Mouse (Mus musculus) forebrain, embryonic 11.5 days (tissue): ENCODE results near the gene Rnf208. TPM values are rescaled to one million over a fixed set of nuclear protein-coding genes. Genes with fewer than 3 reads are reported as not detected.
A peak's percentile ranks its signal among the peaks of the same experiment; 100 is the strongest.
"Not testable (repeated sequence)": the region's sequence is repeated elsewhere in the genome, so short reads cannot be mapped to it uniquely, and the experiment has no call there.

ENCODE experiments used
- ATAC-seq: fragments of 200-750 bp; cut with Nextera tagmentation; replicated peaks from 2 replicates; pipeline ENCODE4 v1.8.0; 2017; ENCODE audit warnings: moderate TSS enrichment; ENCODE audit not compliant: low FRiP score
- DNase-seq: peaks from one replicate; pipeline ENCODE4 v3.0.0-alpha.2; 2017; ENCODE audit warnings: low spot score
- H3K27ac ChIP-seq: fragments of 300-500 bp; sonication (generic); 2 replicates; pipeline ENCODE4 v1.5.1; 2014; ENCODE audit warnings: low read depth, low read length
- H3K27me3 ChIP-seq: fragments of 300-500 bp; sonication (generic); 2 replicates; pipeline ENCODE4 v1.6.1; 2014; ENCODE audit warnings: mild to moderate bottlenecking, low read length, mixed read lengths; ENCODE audit not compliant: control insufficient read depth, insufficient read depth
- H3K36me3 ChIP-seq: fragments of 300-500 bp; sonication (generic); 2 replicates; pipeline ENCODE4 v1.6.1; 2014; ENCODE audit warnings: mild to moderate bottlenecking, low read length, moderate library complexity, mixed read lengths; ENCODE audit not compliant: control insufficient read depth, insufficient read depth
- H3K4me1 ChIP-seq: fragments of 300-500 bp; sonication (generic); replicated peaks from 2 replicates; pipeline ENCODE4 v1.6.1; 2014; ENCODE audit warnings: low read length, mixed read lengths; ENCODE audit not compliant: control insufficient read depth, insufficient read depth
- H3K4me2 ChIP-seq: fragments of 300-500 bp; sonication (generic); 2 replicates; pipeline ENCODE4 v1.6.1; 2014; ENCODE audit warnings: low read depth, mild to moderate bottlenecking, low read length, moderate library complexity, mixed read lengths; ENCODE audit not compliant: severe bottlenecking
- H3K4me3 ChIP-seq: fragments of 300-500 bp; sonication (generic); 2 replicates; pipeline ENCODE4 v1.5.1; 2014; ENCODE audit warnings: low read depth, low read length
- H3K9ac ChIP-seq: fragments of 300-500 bp; sonication (generic); 2 replicates; pipeline ENCODE4 v1.6.1; 2014; ENCODE audit warnings: low read length
- H3K9me3 ChIP-seq: fragments of 300-500 bp; sonication (generic); 2 replicates; pipeline ENCODE4 v1.6.1; 2016; ENCODE audit warnings: low read length, mixed read lengths; ENCODE audit not compliant: control insufficient read depth
- WGBS: fragments of 180-500 bp; shearing (Covaris S2); extraction: QIAGEN DNeasy Blood & Tissue Kit; methylation state at CpG from one replicate; pipeline ENCODE4 v1.1.7; 2014; 5-methylcytosine and 5-hydroxymethylcytosine counted together
- polyA plus RNA-seq: library from polyadenylated mRNA; unstranded; fragments of >200 nt; fragmentation: Nextera tagmentation; extraction: Ambion mirVana; gene quantifications from 2 replicates; pipeline ENCODE4 v1.2.1, GENCODE M21; 2014

The Rnf208 gene
- polyA plus RNA-seq, 1 experiment from 2014 or later, result 33.0 TPM

- H3K27me3 ChIP-seq, result peaks cover 3% of the 10 kb centered on the region; the same call in 1 of the 2 replicates
- H3K27ac ChIP-seq, result no peak within 1 kb of the TSS
- H3K4me2 ChIP-seq, result no peak within 1 kb of the TSS
- H3K9ac ChIP-seq, result no peak within 1 kb of the TSS
- WGBS, result 90% methylated on average over 10 of the region's 10 CpGs
- H3K4me1 ChIP-seq, result no peaks in the 10 kb centered on the region; the same call in 1 of the 2 replicates
- no peak within 1 kb of the TSS for H3K4me3 ChIP-seq
- ATAC-seq, result no peak
- DNase-seq, result no peak
- peaks cover 3% of the 10 kb centered on the region; the same call in 1 of the 2 replicates for H3K36me3 ChIP-seq
- no peaks in the 10 kb centered on the region for H3K9me3 ChIP-seq
Measured at GRCm38 (mm10) chr2:25246183-25247072, 4.4 kb downstream of the Rnf208 start, which contains the start of gene AL732309.1. AL732309.1 (minus strand) TSS chr2:25246863.

- H3K4me2 ChIP-seq, result no peak overlapping the region
- H3K27me3 ChIP-seq, result no peaks in the 10 kb centered on the region
- H3K9ac ChIP-seq, result no peak overlapping the region
- no peak for DNase-seq
- ATAC-seq, result no peak
- no peak overlapping the region for H3K4me3 ChIP-seq
- H3K4me1 ChIP-seq, result peaks cover 11% of the 10 kb centered on the region
- H3K27ac ChIP-seq, result no peak overlapping the region
- 85% methylated on average over 1 of the region's 1 CpGs for WGBS
- H3K36me3 ChIP-seq, result peaks cover 3% of the 10 kb centered on the region; the same call in 1 of the 2 replicates
- H3K9me3 ChIP-seq, result no peaks in the 10 kb centered on the region
Measured at GRCm38 (mm10) chr2:25252331-25252730, 10.3 kb downstream of the Rnf208 start.

DNA sequence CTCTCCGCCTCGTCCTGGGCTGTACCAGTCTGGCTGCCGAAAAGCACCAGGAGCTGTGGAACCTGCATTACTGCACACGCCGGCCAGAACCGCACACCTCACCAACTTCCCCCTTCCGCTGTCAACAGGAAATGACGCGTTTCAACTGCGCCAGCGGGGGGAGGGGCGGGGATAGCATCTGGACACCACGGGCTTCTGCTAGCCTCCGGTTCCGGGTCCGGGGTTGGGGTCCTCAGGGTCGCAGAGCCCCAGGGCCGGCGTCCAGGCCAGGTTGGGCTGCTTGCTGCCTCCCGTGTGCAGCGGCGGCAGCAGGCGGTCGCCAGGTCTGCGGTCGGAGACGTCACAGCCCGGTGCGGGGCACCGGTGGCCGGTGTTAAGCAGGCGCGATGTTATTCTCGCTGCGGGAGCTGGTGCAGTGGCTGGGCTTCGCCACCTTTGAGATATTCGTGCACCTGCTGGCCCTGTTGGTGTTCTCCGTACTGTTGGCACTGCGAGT lies 13.3 kb downstream of the Rnf208 start, which contains the start of gene Tmem203:
Gene Tmem203, plus strand, starts transcription at position 156 of the 496 bp plus-strand sequence.
- no peaks in the 10 kb centered on the region for H3K9me3 ChIP-seq
- H3K4me2 ChIP-seq, result peak within 1 kb of the TSS; percentile 95
- H3K4me1 ChIP-seq, result peaks cover 11% of the 10 kb centered on the region
- H3K27ac ChIP-seq, result peak within 1 kb of the TSS; percentile 37
- no peaks in the 10 kb centered on the region for H3K27me3 ChIP-seq
- peak within 1 kb of the TSS; percentile 83 for H3K9ac ChIP-seq
- under 1% methylated on average over 39 of the region's 39 CpGs for WGBS
- H3K36me3 ChIP-seq, result no peaks in the 10 kb centered on the region
- H3K4me3 ChIP-seq, result peak within 1 kb of the TSS; percentile 97
- ATAC-seq (peak; percentile 94), DNase-seq (peak; percentile 97)

GRCm38 (mm10) chr2:25256443-25257109 lies 14.5 kb downstream of the Rnf208 start:
- not testable (repeated sequence) for H3K27ac ChIP-seq, H3K9ac ChIP-seq, H3K27me3 ChIP-seq, DNase-seq, H3K36me3 ChIP-seq, ATAC-seq, H3K9me3 ChIP-seq
- 63% methylated on average over 10 of the region's 12 CpGs for WGBS
- H3K4me1 ChIP-seq, result peaks cover 11% of the 10 kb centered on the region
- peak overlapping the region; percentile 95; the same call in 1 of the 2 replicates for H3K4me2 ChIP-seq
- H3K4me3 ChIP-seq, result peak overlapping the region; percentile 97

DNA sequence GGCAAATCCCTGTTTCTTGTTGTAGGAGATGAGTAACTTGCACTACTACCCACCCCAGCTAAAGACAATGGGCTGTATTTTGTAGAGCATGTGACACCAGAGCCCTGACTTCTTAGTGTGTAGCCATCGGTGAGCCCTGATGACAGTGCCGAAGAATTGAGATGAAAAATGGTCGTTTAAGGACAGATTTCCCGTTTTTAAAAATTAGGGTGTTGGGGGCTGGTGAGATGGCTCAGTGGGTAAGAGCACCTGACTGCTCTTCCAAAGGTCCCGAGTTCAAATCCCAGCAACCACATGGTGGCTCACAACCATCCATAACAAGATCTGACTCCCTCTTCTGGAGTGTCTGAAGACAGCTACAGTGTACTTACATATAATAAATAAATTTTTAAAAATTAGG lies 15.2 kb downstream of the Rnf208 start:
- not testable (repeated sequence) for H3K4me3 ChIP-seq, H3K27ac ChIP-seq, H3K9ac ChIP-seq, H3K9me3 ChIP-seq, DNase-seq, ATAC-seq, H3K27me3 ChIP-seq, H3K4me2 ChIP-seq, H3K36me3 ChIP-seq
- WGBS, result 89% methylated on average over 5 of the region's 5 CpGs
- peaks cover 11% of the 10 kb centered on the region for H3K4me1 ChIP-seq

DNA sequence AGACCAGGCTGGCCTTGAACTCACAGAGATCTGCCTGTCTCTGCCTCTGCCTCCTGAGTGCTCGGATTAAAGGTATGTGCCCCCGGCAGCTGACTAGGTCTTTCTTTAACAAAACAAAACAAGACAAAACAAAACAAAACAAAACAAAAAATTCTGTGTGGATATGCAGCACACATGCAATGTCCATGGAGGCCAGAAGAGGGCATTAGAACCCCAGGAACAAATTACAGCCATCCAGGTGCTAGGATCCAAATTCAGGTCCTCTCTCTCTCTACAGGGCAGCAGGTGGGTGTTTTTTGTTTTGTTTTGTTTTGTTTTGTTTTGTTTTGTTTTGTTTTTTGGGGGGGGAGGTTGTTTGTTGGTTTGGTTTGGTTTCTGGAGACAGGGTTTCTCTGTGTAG lies 16.8 kb downstream of the Rnf208 start:
- Histone ChIP-seq H3K9me3 (no peaks in the 10 kb centered on the region), H3K4me1 (peaks cover 22% of the 10 kb centered on the region), H3K27ac (no peak overlapping the region), H3K4me2 (no peak overlapping the region), H3K36me3 (no peaks in the 10 kb centered on the region), H3K27me3 (peaks cover 10% of the 10 kb centered on the region), H3K4me3 (no peak overlapping the region), H3K9ac (no peak overlapping the region)
- DNase-seq (no peak), ATAC-seq (no peak)
- WGBS, result 49% methylated on average over 2 of the region's 2 CpGs

GRCm38 (mm10) chr2:25261870-25262269 lies 19.8 kb downstream of the Rnf208 start:
- Histone ChIP-seq H3K9me3 (no peaks in the 10 kb centered on the region), H3K4me2 (peak overlapping the region; percentile 100), H3K27me3 (peaks cover 16% of the 10 kb centered on the region), H3K9ac (peak overlapping the region; percentile 28; the same call in 1 of the 2 replicates), H3K4me1 (peaks cover 16% of the 10 kb centered on the region), H3K36me3 (no peaks in the 10 kb centered on the region), H3K4me3 (peak overlapping the region; percentile 77), H3K27ac (no peak overlapping the region)
- no peak for DNase-seq
- peak; percentile 6; the same call in 1 of the 2 replicates for ATAC-seq
- 46% methylated on average over 10 of the region's 12 CpGs for WGBS

DNA sequence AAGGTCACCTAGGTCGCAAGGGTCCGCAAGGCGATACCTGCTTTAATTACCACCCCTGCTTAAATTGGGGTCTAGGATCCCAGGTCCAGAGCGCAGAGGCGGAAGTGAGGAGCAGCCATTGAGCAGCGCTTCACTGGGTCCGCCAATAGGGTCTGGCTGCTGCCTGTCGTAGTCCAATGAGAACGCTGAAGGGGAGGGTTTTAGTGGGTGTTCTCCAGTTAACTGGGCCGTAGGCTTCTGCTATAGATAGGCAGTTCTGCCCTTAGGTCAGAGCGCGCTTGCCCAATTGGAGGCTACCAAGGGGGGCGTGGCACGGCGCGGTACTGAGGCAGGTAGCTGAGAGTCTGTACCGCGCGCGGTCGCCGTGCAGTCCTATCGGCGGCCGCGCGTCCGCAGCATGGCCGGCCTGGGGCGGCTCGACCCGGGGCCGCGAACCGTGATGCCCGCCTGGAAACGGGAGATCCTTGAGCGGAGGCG lies 20.3 kb downstream of the Rnf208 start, which contains the start of gene Tprn:
Gene Tprn, plus strand, starts transcription at position 328 of the 477 bp plus-strand sequence.
- H3K4me1 ChIP-seq, result peaks cover 16% of the 10 kb centered on the region
- DNase-seq (peak; percentile 94), ATAC-seq (peak; percentile 99)
- peak within 1 kb of the TSS; percentile 77 for H3K4me3 ChIP-seq
- H3K9ac ChIP-seq, result peak within 1 kb of the TSS; percentile 63
- no peaks in the 10 kb centered on the region for H3K9me3 ChIP-seq
- H3K27ac ChIP-seq, result no peak within 1 kb of the TSS
- WGBS, result under 1% methylated on average over 38 of the region's 39 CpGs
- peak within 1 kb of the TSS; percentile 100 for H3K4me2 ChIP-seq
- H3K27me3 ChIP-seq, result peaks cover 16% of the 10 kb centered on the region
- no peaks in the 10 kb centered on the region for H3K36me3 ChIP-seq
